Mouse (Mus musculus): ENCODE data around the gene Coro2a.
"Not testable (repeated sequence)": the region's sequence is repeated elsewhere in the genome, so short reads cannot be mapped to it uniquely, and the experiment has no call there.

Coro2a gene

GRCm38 (mm10) chr4:46601844-46602423 lies at the start of gene Coro2a:
Gene Coro2a (minus strand): TSS chr4:46602202.
- DNase-seq, result peak; percentile 85

GRCm38 (mm10) chr4:46650086-46650753 lies 48.2 kb upstream of the Coro2a start, which contains the start of gene Tbc1d2:
Gene Tbc1d2 (minus strand): TSS chr4:46650209.
- DNase-seq, result peak; percentile 96

GRCm38 (mm10) chr4:46649161-46649560 lies 47.2 kb upstream of the Coro2a start:
- no peak for DNase-seq

- DNase-seq, result no peak
Observed at GRCm38 (mm10) chr4:46643676-46644112, 41.7 kb upstream of the Coro2a start.

GRCm38 (mm10) chr4:46642924-46643675 lies 41.1 kb upstream of the Coro2a start:
- no peak for DNase-seq

GRCm38 (mm10) chr4:46641283-46641682 lies 39.3 kb upstream of the Coro2a start:
- DNase-seq, result no peak

- DNase-seq, result no peak
Observed at GRCm38 (mm10) chr4:46639866-46640265, 37.9 kb upstream of the Coro2a start.

GRCm38 (mm10) chr4:46637250-46637649 lies 35.2 kb upstream of the Coro2a start:
- DNase-seq, result not testable (repeated sequence)

- DNase-seq, result no peak
Observed at GRCm38 (mm10) chr4:46635702-46636430, 33.9 kb upstream of the Coro2a start.

GRCm38 (mm10) chr4:46634881-46635280 lies 32.9 kb upstream of the Coro2a start:
- no peak for DNase-seq

GRCm38 (mm10) chr4:46633565-46633964 lies 31.6 kb upstream of the Coro2a start:
- not testable (repeated sequence) for DNase-seq

GRCm38 (mm10) chr4:46632465-46632864 lies 30.5 kb upstream of the Coro2a start:
- DNase-seq, result no peak

GRCm38 (mm10) chr4:46630390-46630789 lies 28.4 kb upstream of the Coro2a start:
- DNase-seq, result no peak

GRCm38 (mm10) chr4:46628873-46629272 lies 26.9 kb upstream of the Coro2a start:
- no peak for DNase-seq

- DNase-seq, result no peak
Observed at GRCm38 (mm10) chr4:46628081-46628480, 26.1 kb upstream of the Coro2a start.

GRCm38 (mm10) chr4:46625101-46625500 lies 23.1 kb upstream of the Coro2a start:
- no peak for DNase-seq

GRCm38 (mm10) chr4:46623007-46623406 lies 21.0 kb upstream of the Coro2a start:
- no peak for DNase-seq

GRCm38 (mm10) chr4:46620946-46621345 lies 18.9 kb upstream of the Coro2a start:
- DNase-seq, result no peak

GRCm38 (mm10) chr4:46620330-46620729 lies 18.3 kb upstream of the Coro2a start:
- no peak for DNase-seq

- peak; percentile 45 for DNase-seq
Observed at GRCm38 (mm10) chr4:46618196-46618817, 16.3 kb upstream of the Coro2a start.

- no peak for DNase-seq
Observed at GRCm38 (mm10) chr4:46617408-46617807, 15.4 kb upstream of the Coro2a start.

GRCm38 (mm10) chr4:46614641-46615040 lies 12.6 kb upstream of the Coro2a start:
- DNase-seq, result peak; percentile 23

GRCm38 (mm10) chr4:46613618-46614017 lies 11.6 kb upstream of the Coro2a start:
- DNase-seq, result no peak

Measured in thymus, postnatal 25 days (tissue).